Mouse (Mus musculus) layer of hippocampus, adult 2 months (tissue): ENCODE measurements at regions not wholly inside any gene's neighbourhood (a gene's known extent, or its start where the extent isn't known, plus 50 kb on each side); places are given as distances from the start of the nearest gene placed in this dataset.

Experiments used
- DNase-seq, 2 experiments: peaks; one replicate each; pipeline ENCODE4 v3.0.0; 2022; ENCODE audit warnings: low spot score in 2 of 2
- H3K27ac ChIP-seq: fragments of 200-600 bp; 2 replicates; pipeline ENCODE4 v1.8.1; 2022
- H3K4me3 ChIP-seq: fragments of 200-600 bp; 2 replicates; pipeline ENCODE4 v1.8.1; 2022; ENCODE audit warnings: mild to moderate bottlenecking
- CTCF ChIP-seq: fragments of 200-600 bp; conservative IDR thresholded peaks from 2 replicates; pipeline ENCODE4 v1.8.1; 2022; ENCODE audit warnings: antibody characterized with exemption, mild to moderate bottlenecking, moderate library complexity

- no peak for TF ChIP-seq CTCF
- no peak for DNase-seq
- no peak overlapping the region for H3K4me3 ChIP-seq
- peak overlapping the region; percentile 77 for H3K27ac ChIP-seq
These were observed 67.0 kb upstream of the Irf2bp2 start for GRCm38 (mm10) chr8:126660658-126661316.

- H3K4me3 ChIP-seq = no peak overlapping the region
- H3K27ac ChIP-seq = peak overlapping the region; percentile 74
- TF ChIP-seq CTCF = 0 out of 2 replicates have a peak, but pooled peaks have one; percentile 10
- DNase-seq = no peak
These were observed 66.2 kb upstream of the Irf2bp2 start for GRCm38 (mm10) chr8:126659691-126660657.

GRCm38 (mm10) chr8:126657546-126657945, 63.8 kb upstream of the Irf2bp2 start:
- no peak overlapping the region for H3K4me3 ChIP-seq
- 0 out of 2 replicates have a peak, but pooled peaks have one; percentile 9 for TF ChIP-seq CTCF
- DNase-seq = no peak
- H3K27ac ChIP-seq = no peak overlapping the region

GRCm38 (mm10) chr8:126656554-126657260, 62.9 kb upstream of the Irf2bp2 start:
- Histone ChIP-seq H3K4me3 (no peak overlapping the region), H3K27ac (no peak overlapping the region)
- no peak for DNase-seq
- TF ChIP-seq CTCF = no peak

- Histone ChIP-seq H3K27ac (no peak overlapping the region), H3K4me3 (no peak overlapping the region)
- TF ChIP-seq CTCF = no peak
- no peak for DNase-seq
These were observed 61.8 kb upstream of the Irf2bp2 start for GRCm38 (mm10) chr8:126655565-126655964.

GRCm38 (mm10) chr8:126654353-126654752, 60.6 kb upstream of the Irf2bp2 start:
- H3K4me3 ChIP-seq = no peak overlapping the region
- no peak for DNase-seq
- H3K27ac ChIP-seq = no peak overlapping the region
- TF ChIP-seq CTCF = no peak

- Histone ChIP-seq H3K4me3 (no peak overlapping the region), H3K27ac (no peak overlapping the region)
- TF ChIP-seq CTCF = no peak
- DNase-seq = no peak
These were observed 58.4 kb upstream of the Irf2bp2 start for GRCm38 (mm10) chr8:126652151-126652550.

- Histone ChIP-seq H3K4me3 (no peak overlapping the region), H3K27ac (no peak overlapping the region)
- DNase-seq = no peak
- no peak for TF ChIP-seq CTCF
These were observed 57.2 kb upstream of the Irf2bp2 start for GRCm38 (mm10) chr8:126650945-126651344.

GRCm38 (mm10) chr8:126649305-126649704, 55.5 kb upstream of the Irf2bp2 start:
- no peak overlapping the region for H3K27ac ChIP-seq
- DNase-seq = no peak
- no peak for TF ChIP-seq CTCF
- no peak overlapping the region for H3K4me3 ChIP-seq

- Histone ChIP-seq H3K4me3 (no peak overlapping the region), H3K27ac (no peak overlapping the region)
- DNase-seq = no peak
- TF ChIP-seq CTCF = no peak
These were observed 53.6 kb upstream of the Irf2bp2 start for GRCm38 (mm10) chr8:126647350-126647749.

- TF ChIP-seq CTCF = no peak
- Histone ChIP-seq H3K27ac (no peak overlapping the region), H3K4me3 (no peak overlapping the region)
- DNase-seq = no peak
These were observed 53.0 kb upstream of the Irf2bp2 start for GRCm38 (mm10) chr8:126646604-126647311.

- H3K27ac ChIP-seq = no peak overlapping the region
- no peak for TF ChIP-seq CTCF
- no peak for DNase-seq
- H3K4me3 ChIP-seq = no peak overlapping the region
These were observed 50.4 kb upstream of the Irf2bp2 start for GRCm38 (mm10) chr8:126644179-126644578.
